Mouse (Mus musculus): ENCODE measurements at regions not wholly inside any gene's neighbourhood (a gene's known extent, or its start where the extent isn't known, plus 50 kb on each side); places are given as distances from the start of the nearest gene placed in this dataset.

DNA sequence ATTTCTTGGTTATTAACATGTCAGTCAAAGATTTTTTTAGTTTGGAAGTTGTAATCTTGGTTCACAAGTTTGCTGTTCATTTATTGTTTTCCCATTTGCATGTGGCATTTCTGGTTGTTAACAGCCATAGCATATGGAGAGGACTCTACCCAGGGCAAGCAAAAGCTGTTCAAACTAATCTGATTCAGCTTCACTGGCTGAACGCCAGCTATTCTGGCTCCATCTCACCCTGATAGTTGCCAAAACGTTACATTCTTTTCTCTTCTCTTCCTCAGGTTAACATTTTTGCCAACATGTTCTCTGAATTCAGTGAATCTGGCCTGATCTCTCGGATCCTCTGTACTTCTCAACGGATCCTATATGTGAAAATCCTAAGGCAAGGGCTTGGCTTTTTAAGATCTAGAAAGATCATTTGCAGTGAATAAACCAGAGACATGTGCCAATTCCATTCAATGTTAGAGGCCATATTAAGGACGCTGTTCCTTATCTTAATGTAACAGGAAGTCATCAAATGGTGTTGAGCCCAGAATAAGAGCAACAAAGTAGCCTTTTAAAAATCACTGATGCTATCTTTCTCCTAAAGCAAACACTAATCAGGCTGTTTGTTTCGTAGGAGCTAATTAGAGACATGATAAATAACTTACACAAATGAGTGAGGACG, 82.2 kb upstream of the Tac1 start:
- no peak for ATAC-seq (replicated peaks; ENCODE audit: poor library complexity, severe bottlenecking)

DNA sequence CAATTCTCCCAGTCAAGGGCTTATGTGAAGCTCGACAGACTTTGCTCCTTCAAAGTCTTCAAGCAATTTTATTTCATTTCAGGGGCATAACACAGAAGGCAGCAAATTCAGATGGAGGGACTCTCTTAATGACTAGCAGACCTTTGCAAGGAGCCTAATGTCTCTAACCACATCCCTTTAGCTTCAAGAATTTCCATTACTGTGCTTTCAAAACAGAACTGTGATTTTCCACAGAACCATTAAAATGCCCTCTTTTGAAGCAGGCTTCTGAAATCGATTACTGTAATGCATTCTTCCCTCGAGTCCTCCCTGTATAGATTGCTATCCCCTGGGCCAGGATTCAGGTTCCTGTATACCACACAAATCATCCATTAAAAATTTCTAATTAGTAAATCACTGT, 80.9 kb upstream of the Tac1 start:
- ATAC-seq (replicated peaks; ENCODE audit: poor library complexity, severe bottlenecking) = no peak

DNA sequence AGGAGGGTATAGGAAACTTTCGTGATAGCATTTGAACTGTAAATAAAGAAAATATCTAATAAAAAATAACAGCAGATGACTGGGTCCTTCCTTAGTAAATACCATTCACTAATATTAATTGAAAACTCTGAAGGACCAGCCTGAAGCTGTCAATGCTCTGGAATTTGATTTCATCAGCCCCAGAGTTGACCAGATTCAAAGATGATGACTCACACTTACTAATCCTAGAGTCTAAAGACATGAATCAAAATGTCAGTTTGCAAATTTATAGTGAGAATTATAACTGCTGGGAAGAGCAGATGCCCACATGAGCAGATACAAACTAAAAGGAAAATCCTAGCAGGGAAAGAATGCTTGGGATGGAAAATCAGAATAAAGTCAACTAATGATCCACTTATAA, 77.8 kb upstream of the Tac1 start:
- ATAC-seq (replicated peaks; ENCODE audit: poor library complexity, severe bottlenecking) = no peak

- ATAC-seq (replicated peaks; ENCODE audit: poor library complexity, severe bottlenecking) = no peak
Measured at GRCm38 (mm10) chr6:7494299-7494698, 60.4 kb upstream of the Tac1 start.

DNA sequence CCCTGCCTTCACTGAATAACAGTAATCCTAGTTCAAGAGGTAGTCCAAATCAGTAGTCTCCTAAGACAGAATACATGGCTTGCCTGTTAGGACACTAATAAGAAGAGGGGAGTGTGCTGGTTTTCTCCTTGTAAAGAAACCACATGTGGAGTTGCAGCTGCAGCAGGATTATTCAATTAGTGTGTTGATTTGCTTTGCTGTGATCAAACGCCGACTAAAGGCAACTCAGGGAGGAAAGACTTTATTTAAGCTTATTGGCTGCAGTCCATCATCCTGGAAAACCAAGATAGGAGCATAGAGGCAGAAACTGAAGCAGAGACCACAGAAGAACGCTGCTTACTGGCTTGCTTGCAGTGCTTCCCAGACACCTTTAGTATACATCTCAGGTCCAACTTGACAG, 57.9 kb upstream of the Tac1 start:
- ATAC-seq (replicated peaks; ENCODE audit: poor library complexity, severe bottlenecking) = no peak

All from granulocyte monocyte progenitor cell, adult 5-6 weeks (primary cell).